Mouse (Mus musculus) layer of hippocampus, adult 9-10 months (tissue): Measurements from ENCODE around the gene Snf8.

Experiments used
- DNase-seq: peaks from one replicate; pipeline ENCODE4 v3.0.0; 2022; ENCODE audit warnings: low spot score

The Snf8 gene

DNA sequence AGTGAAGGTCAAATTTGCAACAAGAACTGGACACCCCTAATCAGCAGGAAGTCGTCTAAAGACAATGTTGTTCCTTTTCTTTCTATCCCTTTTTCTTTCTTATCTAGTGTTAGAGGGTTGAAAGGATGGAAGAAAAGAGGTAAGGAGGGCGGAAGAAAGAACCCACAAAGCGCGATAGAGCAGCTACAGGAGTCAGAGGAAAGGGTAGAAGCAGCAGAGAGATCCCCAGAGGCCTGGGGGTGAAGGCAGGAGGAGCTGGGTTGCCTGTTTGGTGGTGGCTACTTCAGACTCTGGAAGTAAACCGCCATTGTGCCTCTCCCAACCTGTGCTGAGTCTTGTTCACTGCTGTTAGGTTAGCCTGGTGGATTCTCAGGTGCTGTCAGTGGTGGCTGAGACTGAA, 6.6 kb upstream of the Snf8 start:
- DNase-seq, result no peak

DNA sequence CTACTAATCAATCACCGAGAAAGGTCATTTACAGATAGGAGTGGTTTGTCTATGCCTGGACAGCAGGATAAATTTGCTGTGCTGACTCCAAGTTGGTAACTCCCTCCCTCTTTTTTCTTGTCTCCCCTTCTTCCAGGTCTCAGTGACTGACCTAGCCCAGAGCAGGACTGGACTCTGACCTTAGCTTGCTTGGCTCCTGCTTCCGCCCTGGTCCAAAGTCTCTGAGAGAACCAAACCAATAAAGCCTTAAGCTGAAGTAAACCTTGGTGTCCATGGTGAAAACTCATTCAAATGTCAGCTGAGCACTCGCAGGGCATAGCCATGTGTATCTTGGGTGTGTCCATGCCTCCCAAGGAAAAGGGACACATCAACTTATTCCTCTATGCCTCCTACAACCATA, 4.1 kb upstream of the Snf8 start:
- no peak for DNase-seq

DNA sequence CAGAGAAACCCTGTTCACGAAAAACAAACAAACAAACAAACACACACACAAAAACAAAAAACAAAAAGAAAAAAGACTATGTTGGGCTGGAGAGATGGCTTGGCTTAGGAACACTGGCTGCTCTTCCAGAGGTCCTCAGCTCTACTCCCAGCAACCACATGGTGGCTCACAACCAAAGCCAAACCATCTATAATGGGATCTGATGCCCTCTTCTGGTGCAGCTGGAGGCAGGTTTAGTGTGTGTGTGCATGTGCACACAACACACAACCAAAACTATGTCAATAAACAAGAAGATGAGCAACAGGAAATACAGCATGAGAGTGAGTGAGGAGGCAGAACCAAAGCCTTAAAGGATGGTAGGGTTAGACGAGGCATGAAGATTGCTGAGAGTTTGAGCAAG, 3.0 kb upstream of the Snf8 start:
- no peak for DNase-seq

DNA sequence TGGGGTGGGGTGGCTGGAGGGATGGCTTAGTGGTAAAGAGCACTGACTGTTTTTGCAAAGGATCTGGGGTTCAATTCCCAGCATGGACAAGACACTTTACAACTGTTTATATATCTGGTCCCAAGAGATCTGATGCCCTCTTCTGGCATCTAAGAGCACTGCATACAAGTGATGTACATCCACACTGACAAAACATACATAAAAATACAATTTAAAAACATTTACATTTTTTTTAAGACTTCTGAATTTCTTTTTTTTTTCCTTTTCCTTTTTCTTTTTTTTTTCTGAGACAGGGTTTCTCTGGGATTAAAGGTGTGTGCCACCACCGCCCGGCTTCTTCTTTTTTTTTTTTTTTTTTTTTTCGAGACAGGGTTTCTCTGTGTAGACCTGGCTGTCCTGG, 1.4 kb upstream of the Snf8 start:
- DNase-seq, result no peak

DNA sequence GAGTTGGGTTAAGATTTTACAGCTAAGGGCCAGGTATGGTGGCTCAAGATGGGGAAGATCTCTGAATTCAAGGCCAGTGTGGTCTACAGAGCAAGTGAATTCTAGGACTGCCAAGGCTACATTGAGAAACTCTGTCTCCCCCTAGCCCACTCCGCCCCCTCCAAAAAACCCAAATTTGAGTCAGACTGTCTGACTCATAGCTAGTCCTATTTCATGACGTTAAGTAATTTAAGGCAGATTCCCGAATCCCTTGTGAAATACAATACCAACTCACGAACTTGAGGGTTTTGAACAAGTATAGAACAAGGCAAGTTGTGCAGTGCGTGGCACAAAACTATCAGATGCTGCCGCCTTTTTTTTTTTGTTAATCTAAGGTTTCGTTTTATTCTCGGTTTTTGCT, 569 bp upstream of the Snf8 start:
- no peak for DNase-seq

DNA sequence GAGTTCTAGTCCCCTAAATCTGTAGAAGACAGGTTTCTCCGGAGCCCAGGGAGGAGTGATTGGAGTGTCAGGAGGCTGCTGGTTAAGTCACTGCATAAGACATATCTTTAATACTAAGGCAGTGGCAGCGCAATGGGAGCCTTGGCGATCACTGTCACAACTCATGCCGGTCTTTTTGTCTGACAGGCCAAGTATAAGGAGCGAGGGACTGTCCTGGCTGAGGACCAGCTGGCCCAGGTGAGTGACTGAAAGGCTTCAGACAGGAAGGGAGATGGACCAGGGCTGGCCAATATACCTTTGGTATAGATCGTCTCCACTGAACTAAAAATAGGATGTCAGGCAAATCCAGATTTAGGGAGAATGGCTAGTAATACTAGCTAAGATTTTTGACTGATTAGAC, 448 bp downstream of the Snf8 start:
- no peak for DNase-seq

DNA sequence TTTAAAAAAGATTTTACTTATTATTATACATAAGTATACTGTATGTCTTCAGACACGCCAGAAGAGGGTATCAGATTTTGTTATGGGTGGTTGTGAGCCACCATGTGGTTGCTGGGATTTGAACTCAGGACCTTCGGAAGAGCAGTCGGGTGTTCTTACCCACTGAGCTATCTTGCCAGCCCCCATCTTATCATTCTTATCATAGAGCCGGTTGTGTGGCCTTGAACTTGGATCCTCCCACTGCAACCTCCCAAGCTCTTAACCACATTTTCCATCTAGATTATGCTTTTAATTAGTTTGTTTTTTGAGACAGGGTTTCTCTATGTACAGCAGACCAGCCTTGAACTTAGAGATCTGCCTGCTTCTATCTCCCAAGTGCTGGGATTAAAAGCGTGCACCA, 2.8 kb downstream of the Snf8 start:
- no peak for DNase-seq

DNA sequence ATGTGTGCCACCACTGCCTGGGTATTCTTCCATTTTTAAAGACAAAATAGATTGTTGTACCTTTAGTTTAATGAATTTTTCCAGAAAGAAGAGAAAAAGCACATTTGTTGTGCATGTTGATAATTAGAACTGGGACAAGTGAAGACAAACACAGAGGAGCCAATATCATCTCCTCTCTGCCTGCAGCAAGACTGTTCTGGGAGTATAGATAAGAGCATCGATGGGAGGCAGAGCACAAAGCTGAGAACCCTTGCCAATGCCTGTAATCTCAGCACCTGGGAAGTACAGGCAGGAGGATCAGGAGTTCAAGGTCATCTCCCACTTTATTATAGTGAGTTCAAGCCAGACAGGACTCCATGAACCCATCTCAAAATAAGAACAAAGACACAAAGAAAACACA, 3.9 kb downstream of the Snf8 start:
- DNase-seq, result no peak

DNA sequence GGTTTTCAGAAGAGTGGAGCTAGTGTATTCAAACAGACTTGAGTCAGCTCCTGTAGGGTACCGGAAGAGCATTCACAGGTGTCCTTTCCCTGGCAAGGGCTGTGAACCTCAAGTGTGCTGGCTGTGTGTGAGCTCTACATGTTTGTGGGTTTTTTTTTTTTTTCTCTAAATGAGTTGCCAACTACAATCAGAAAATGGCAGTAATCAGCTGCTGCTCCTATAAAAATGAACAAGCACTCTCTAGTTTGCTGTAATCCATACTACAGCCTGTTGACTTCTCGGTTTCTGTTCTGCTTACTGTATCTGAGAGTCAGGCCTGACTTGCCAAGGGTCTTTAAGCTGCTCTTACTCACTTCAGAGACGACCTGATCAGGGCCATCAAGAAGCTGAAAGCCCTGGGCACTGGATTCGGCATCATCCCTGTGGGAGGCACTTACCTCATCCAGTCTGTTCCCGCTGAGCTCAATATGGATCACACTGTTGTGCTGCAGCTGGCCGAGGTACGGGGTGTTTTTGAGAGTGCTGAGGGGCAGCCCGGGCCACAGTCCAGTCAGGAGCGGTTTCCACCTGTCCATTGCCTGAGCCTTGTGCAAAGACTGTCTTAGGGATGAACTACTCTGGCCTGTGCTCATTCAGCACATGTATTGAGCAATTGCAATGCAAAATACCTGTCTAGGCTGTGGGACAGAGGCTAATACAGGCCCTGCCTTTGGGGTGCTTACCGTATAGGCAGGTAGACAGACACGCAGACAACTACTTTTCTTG, 10.3 kb downstream of the Snf8 start:
- DNase-seq, result no peak

DNA sequence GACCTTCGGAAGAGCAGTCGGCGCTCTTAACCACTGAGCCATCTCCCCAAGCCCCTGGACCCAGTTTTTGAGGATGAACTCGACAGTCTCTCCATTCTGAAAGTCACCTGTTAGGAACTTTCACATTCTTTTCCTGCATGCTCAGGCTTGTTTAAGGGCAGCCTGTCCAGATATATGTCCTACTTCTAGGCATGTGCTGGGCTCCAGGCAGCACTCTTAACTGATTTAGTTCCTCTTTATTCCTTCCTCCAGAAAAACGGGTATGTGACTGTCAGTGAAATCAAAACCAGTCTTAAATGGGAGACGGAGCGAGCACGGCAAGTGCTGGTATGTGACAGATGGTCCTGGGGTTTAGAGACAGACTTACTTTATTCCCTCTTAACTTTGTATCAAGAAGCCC, 11.3 kb downstream of the Snf8 start:
- DNase-seq, result no peak

DNA sequence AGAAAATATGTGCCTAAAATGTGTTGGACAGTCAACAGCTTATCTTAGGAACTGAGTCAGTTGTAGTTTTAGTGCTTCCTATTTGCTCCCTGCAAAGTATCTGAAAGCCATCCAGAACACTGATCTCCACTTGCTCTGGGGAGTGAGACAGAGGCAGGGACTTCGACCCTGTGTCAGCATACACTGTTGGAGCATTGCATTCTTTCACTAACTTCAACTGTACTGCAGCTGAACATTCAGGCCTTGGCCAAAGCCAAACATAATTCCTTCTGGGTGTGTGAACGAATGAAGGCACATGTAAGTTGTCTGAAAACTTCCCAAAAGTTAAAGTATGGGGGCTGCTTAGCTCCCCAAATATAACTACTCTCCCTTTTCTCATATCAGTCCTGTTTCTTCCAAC, 12.1 kb downstream of the Snf8 start:
- DNase-seq, result no peak

DNA sequence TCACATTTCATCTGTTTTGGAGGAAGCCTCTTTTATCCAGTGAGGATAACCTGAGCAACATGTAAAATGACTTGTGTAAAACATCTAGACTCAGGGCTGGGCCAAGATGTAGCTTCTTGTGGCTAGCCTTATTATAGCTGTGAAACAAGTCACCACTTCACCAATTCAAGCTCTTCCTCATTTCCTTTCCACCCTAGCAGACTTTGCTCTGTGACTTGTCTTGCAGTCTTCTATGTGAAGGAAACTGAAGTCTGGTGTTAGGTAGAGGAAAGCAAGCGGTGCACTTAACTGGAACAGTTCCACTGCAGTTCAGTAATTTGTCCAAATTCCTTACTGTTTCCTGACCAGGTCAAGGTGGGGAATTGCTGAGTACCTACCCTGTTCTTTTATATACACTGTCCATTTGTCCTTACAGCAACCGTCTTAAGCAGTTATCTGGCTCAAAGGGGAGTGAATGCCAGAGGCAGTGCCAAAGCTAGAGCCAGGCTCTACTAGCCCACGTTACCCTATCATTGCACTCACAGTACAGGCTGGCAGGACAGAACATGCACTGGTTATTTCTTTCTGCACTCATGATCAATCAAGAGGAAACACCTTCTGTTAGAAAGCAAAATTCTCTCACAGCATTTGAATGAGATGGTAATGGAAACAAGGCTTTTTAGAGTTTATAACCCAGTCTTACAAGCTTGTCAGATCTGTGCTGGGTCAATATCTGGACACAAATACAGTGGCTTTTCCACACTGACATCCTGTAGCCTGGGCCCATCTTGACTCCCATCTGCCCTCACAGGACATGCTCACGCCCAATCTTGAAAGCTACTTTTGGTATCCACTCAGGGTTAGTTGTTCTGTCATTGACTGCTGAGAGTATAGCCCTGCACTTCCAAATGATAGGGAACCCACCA, 13.0 kb downstream of the Snf8 start:
- no peak for DNase-seq

DNA sequence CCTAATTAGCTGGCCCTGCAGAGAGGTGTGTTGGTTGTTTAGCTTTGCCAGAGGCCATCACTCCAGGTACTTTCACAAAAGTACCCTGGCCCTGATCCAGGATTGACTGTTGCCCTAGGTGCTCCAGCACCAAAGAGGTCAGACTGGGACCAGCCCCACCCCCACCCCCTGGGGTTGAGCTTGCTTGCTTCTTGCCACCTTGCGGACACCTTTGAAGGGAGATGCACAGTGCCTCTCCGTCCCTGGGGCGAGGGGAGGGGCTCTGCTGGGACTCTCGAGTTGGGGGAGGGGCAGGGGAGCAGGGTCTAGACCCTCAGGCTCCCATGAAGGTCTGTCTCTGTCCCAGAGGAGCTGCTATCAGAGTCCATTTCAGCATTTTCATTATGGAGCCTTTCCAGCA, 15.3 kb downstream of the Snf8 start:
- DNase-seq, result no peak

DNA sequence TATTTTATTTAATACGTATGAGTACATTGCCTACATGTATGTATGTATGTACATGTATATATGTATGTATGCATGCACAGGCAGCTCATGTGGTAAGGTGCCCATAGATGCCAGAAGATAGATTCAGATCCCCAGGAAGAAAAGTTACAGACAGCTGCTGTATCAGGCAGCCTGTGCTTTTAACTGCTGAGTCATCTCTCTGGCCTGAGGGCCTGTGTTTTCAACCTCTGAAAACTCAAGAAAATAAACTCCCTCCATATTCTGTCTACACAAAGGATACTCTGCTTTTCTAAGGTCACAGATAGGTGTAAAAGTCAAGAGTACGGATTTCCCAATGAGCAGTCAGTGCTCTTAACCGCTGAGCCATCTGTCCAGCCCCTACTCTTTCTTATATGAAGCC, 16.2 kb downstream of the Snf8 start:
- no peak for DNase-seq

DNA sequence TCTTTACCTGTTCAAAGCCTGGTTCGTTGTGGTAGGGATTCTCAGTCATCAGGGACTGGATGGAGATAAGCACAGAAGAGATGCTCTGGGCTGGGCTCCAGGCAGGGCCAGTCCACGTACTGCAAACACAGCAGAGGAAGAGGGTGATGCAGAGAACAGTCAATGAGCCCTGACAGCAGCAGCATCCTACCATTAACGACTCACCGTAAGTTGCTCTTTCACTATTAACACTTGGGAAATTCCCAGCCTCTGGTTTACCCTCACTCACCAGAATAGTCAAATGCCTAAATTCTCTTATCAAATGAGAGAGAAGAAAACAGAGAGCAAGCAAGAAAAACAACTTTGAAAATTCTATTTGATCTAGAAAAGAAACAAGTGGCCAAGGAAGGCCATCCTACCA, 23.6 kb downstream of the Snf8 start:
- DNase-seq, result no peak

DNA sequence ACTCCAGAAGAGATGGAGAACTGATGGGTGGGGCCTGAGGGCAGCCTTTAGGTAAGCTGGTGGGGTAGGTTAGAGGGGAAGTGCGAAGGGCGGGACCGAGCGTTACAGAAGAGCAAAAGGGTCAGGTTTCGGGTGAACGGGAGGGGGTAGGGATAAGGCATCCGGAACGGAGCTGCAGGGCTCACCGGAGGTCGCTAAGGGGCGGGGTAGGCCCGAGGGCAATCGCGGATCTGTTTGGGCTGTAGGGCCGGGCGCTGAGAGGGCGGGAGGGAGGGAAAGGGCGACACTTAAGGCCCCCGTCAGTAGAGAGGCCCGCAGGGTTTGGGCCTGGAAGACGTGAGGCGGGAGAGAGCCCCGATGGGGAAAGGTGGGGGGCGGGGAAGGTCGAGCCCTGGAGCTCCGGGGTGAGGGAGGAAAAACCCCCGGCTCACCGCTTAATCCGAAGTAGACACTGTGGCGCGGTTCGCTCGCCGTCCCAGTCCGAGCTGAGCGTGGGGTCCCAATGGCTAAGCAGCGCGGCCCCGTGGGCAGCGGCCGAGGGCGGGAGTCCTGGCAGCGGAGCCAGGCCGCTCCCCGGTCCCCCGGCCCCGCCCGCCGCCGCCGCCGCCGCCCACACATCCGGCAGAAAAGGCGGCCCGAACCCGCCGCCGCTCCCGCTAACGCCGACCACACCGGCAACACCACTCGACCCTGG, 30.0 kb downstream of the Snf8 start:
- DNase-seq, result no peak

DNA sequence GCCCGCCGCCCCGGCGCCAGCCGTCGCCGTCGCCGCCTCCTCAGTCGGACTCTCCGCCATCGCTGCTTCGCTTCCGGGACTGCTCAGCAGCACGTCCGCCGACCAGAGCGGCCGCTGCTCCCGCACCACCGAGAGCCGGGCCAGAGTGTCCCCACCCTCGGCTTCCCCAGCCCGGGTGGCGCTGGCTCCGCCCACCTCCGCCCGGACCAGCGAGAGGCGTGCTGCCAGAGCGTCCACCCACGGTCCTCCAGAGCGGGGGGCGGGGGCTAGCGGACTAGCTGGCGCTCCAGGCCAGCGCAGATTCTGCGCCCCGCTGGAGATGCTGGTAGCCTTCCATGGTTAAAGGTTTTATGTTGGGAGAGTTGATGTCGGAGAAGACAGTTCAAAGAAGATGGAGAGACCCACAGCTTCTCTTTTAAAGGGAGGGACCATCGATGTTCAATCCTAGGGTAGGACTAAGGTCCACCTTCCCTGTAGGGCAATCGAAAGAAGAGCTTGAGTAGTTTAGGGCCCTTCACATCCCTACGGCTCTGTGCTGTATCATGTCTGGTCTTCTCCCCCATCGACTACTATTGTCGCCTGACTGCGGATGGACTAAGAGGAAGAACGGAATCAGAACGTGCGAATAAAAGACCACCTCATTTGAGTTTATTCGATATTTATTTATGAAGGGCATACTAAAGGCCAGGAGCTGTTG, 30.7 kb downstream of the Snf8 start, which contains the start of gene Ube2z:
Gene Ube2z (minus strand): TSS at position 174 of the 697 bp plus-strand sequence.
- peak; percentile 86 for DNase-seq

DNA sequence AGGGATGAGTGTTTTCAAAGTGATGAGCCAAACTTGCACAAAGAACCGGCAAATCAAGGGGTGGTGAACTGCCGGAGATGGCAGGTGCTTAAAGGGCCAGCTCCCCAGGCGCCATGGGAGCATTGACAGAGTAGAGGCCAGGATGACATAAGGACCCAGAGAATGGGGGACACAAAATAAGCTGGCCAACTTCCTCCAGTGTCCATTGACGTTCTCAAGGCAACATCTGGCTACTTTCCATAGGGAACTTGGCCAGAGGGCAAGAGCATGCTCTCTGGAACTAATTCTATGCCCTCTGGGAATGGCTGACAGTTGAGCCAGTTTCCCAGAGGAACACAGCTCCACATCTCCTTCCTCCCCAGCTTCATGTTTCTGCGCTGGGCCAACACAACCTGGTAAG, 33.5 kb downstream of the Snf8 start:
- DNase-seq, result no peak

DNA sequence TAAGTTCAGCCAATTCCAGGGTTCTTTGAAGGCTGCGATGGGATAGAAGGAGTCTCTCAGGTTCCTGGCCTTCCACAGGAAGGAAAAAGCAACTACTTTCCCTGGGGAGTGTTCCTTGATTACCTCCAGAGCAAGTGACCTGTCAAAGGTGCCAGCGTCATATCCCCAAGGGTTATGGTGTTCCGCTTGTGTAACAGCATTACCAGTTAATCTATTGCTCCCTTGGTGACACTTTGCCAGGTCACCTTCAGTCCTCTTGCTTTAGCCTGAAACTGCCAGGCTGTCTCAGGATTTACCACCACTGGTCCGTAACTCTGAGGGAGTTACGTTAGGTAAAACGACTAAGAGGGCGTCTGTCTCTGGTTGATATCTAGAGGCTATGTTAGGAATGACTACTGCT, 35.7 kb downstream of the Snf8 start:
- no peak for DNase-seq

DNA sequence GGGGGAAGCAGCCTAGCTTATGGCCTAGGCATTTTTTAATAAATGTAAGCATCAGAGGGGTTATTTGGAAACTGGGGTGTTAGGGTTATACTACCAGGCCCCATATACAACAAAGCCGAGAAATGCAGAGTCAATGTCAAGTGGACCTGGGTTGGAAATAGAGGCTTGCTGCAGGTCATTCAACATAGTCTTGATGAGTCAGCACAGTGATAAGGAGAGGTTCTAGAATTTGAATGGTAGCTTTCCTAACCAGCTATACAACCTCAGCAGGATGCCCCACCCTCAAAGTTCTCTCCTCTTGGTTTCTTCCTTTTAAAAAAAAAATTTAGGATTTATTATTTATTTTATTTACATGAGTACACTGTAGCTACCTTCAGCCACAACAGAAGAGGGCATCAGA, 36.3 kb downstream of the Snf8 start:
- no peak for DNase-seq

DNA sequence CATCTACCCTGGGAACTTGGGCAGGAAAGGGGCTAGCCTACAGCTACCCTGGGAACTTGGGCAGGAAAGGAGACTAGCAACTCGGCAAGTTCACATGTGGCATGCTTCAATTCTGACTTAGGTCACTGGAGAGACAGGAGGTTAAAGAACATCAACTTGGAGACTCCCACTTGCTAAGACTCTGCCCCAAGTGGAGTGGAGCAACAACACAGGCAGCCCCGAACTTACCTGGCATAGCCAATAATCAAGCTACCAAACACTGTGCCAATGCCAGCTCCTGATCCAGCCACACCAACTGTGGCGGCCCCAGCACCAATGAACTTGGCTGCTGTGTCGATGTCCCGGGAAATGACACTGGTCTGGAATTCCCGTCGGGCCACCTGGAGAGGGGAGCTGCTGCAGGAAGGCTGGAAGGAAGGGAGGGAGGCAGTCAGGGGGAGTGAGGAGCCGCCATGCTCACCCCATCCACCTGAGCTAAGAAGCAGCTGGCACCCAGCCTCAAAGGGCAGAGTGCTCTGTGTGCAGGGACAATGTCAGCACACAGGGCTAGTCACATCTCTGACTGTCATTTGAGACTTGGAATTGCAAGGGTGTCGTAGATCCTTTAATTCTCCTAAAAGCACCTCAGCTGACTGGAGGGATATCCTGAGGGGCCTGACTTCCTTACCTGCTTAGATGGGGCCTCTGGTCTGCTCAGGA, 38.8 kb downstream of the Snf8 start:
- DNase-seq, result no peak
